Mouse (Mus musculus) cerebellum, adult 2 months (tissue): ENCODE data around the gene Det1.

ENCODE experiments used
- CTCF ChIP-seq: fragments of 200-500 bp; IDR thresholded peaks from 2 replicates; pipeline ENCODE4 v1.5.1; 2011; ENCODE audit warnings: low read depth, mild to moderate bottlenecking, control low read depth, low read length, moderate library complexity, borderline replicate concordance; ENCODE audit not compliant: insufficient read depth
- POLR2A ChIP-seq: fragments of 200-500 bp; IDR thresholded peaks from 2 replicates; pipeline ENCODE4 v1.6.1; 2011; ENCODE audit warnings: low read length, control low read depth, borderline replicate concordance; ENCODE audit not compliant: insufficient read depth

DNA sequence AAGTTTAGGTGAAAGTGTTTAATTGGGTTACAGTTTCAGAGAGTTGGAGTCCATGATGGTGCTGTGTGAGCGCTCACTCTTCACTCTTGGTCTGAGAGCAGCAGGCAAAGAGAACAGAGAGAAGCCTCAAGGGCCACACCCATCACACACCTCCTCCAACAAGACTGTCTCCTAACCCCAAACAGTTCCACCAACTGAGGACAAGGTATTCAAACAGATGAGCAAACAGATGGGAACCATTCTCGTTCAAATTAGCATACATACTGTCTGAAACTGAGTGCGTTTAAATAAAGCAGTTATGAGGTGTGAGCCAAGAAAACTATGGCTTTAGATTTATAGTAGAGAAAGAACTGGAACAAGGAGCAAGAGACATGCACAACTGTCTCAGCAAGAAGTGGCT lies 50.4 kb downstream of the Det1 start:
- TF ChIP-seq CTCF (no peak), POLR2A (no peak)
